Mouse (Mus musculus): ENCODE results near the gene Tpk1.

- TF ChIP-seq CTCF (IDR thresholded peaks at IDR 0.05; ENCODE audit: low read depth): no peak
- TF ChIP-seq EP300 (IDR thresholded peaks at IDR 0.05; ENCODE audit: low read depth): no peak
Measured at GRCm38 (mm10) chr6:43520218-43520617, 145.9 kb downstream of the Tpk1 start.
